Mouse (Mus musculus): ENCODE data around the gene Tmem178. TPM values are rescaled to one million over a fixed set of nuclear protein-coding genes. Genes with fewer than 3 reads are reported as not detected.

Tmem178 gene
- polyA plus RNA-seq, 1 experiment from 2014 or later: 23.1 TPM

GRCm38 (mm10) chr17:80981721-80982411 lies 37.4 kb downstream of the Tmem178 start:
- H3K9ac ChIP-seq (replicated peaks; ENCODE audit: low read depth): no peak overlapping the region
- H3K27ac ChIP-seq (ENCODE audit: low read length): no peak overlapping the region; the same call in 1 of the 2 replicates
- H3K36me3 ChIP-seq (ENCODE audit: insufficient read depth, low read length): no peaks in the 10 kb centered on the region
- no peak overlapping the region for H3K4me2 ChIP-seq (replicated peaks; ENCODE audit: low read depth, low read length)
- ATAC-seq (peak; percentile 53), DNase-seq (ENCODE audit: low spot score) (peak; percentile 27)
- H3K27me3 ChIP-seq (replicated peaks; ENCODE audit: insufficient read depth, low read length): no peaks in the 10 kb centered on the region
- no peaks in the 10 kb centered on the region for H3K9me3 ChIP-seq (ENCODE audit: low read length)
- 56% methylated on average over 12 of the region's 12 CpGs for WGBS
- TF ChIP-seq CTCF (IDR thresholded peaks at IDR 0.05): no peak
- no peak for TF ChIP-seq EP300 (IDR thresholded peaks at IDR 0.05)
- no peak overlapping the region for H3K4me3 ChIP-seq (ENCODE audit: low read depth, low read length)
- peaks cover 8% of the 10 kb centered on the region; the same call in 1 of the 2 replicates for H3K4me1 ChIP-seq (ENCODE audit: insufficient read depth, low read depth, low read length)

DNA sequence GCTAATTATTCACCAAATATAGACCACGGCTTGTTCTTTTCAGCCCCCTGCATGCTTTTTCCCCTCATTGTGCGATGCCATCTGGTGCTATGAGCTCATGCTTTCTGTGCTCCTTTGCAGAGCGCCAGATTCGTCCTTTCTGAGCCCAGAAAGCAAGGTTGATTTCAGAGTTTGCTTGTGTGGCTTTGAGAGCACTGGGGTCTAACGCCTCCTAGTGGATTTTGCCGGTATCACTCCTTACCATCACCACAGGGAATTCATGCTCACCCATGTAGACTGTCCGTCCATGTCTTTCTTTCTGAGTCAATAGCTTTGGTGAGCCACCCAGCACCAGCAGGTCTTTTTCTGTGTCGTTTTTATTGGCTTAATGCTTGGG lies 38.0 kb downstream of the Tmem178 start:
- Histone ChIP-seq H3K27me3 (replicated peaks; ENCODE audit: insufficient read depth, low read length) (no peaks in the 10 kb centered on the region), H3K4me2 (replicated peaks; ENCODE audit: low read depth, low read length) (no peak overlapping the region), H3K9ac (replicated peaks; ENCODE audit: low read depth) (no peak overlapping the region), H3K27ac (ENCODE audit: low read length) (no peak overlapping the region), H3K4me1 (ENCODE audit: insufficient read depth, low read depth, low read length) (peaks cover 8% of the 10 kb centered on the region; the same call in 1 of the 2 replicates), H3K4me3 (ENCODE audit: low read depth, low read length) (no peak overlapping the region), H3K9me3 (ENCODE audit: low read length) (no peaks in the 10 kb centered on the region), H3K36me3 (ENCODE audit: insufficient read depth, low read length) (no peaks in the 10 kb centered on the region)
- peak; percentile 81 for DNase-seq (ENCODE audit: low spot score)
- peak; percentile 41 for ATAC-seq
- 11% methylated on average over 8 of the region's 8 CpGs for WGBS
- peak; percentile 96 for TF ChIP-seq CTCF (IDR thresholded peaks at IDR 0.05)
- TF ChIP-seq EP300 (IDR thresholded peaks at IDR 0.05): no peak

- Histone ChIP-seq H3K27ac (ENCODE audit: low read length) (no peak overlapping the region), H3K27me3 (replicated peaks; ENCODE audit: insufficient read depth, low read length) (no peaks in the 10 kb centered on the region), H3K9ac (replicated peaks; ENCODE audit: low read depth) (no peak overlapping the region), H3K4me1 (ENCODE audit: insufficient read depth, low read depth, low read length) (peaks cover 8% of the 10 kb centered on the region; the same call in 1 of the 2 replicates), H3K36me3 (ENCODE audit: insufficient read depth, low read length) (no peaks in the 10 kb centered on the region), H3K9me3 (ENCODE audit: low read length) (no peaks in the 10 kb centered on the region), H3K4me3 (ENCODE audit: low read depth, low read length) (no peak overlapping the region), H3K4me2 (replicated peaks; ENCODE audit: low read depth, low read length) (no peak overlapping the region)
- ATAC-seq (no peak), DNase-seq (ENCODE audit: low spot score) (no peak)
- 81% methylated on average over 10 of the region's 10 CpGs for WGBS
- TF ChIP-seq CTCF (IDR thresholded peaks at IDR 0.05) (no peak), EP300 (IDR thresholded peaks at IDR 0.05) (no peak)
Observed at GRCm38 (mm10) chr17:80982976-80983375, 38.5 kb downstream of the Tmem178 start.

GRCm38 (mm10) chr17:80991535-80992127 lies 47.2 kb downstream of the Tmem178 start:
- H3K4me1 ChIP-seq (ENCODE audit: insufficient read depth, low read depth, low read length): no peaks in the 10 kb centered on the region
- no peak for DNase-seq (ENCODE audit: low spot score)
- WGBS: 77% methylated on average over 8 of the region's 8 CpGs
- no peaks in the 10 kb centered on the region for H3K36me3 ChIP-seq (ENCODE audit: insufficient read depth, low read length)
- ATAC-seq: no peak
- no peaks in the 10 kb centered on the region for H3K9me3 ChIP-seq (ENCODE audit: low read length)
- H3K4me2 ChIP-seq (replicated peaks; ENCODE audit: low read depth, low read length): no peak overlapping the region
- H3K9ac ChIP-seq (replicated peaks; ENCODE audit: low read depth): no peak overlapping the region
- H3K27ac ChIP-seq (ENCODE audit: low read length): no peak overlapping the region
- H3K27me3 ChIP-seq (replicated peaks; ENCODE audit: insufficient read depth, low read length): no peaks in the 10 kb centered on the region
- TF ChIP-seq EP300 (IDR thresholded peaks at IDR 0.05): no peak
- no peak for TF ChIP-seq CTCF (IDR thresholded peaks at IDR 0.05)
- no peak overlapping the region for H3K4me3 ChIP-seq (ENCODE audit: low read depth, low read length)

DNA sequence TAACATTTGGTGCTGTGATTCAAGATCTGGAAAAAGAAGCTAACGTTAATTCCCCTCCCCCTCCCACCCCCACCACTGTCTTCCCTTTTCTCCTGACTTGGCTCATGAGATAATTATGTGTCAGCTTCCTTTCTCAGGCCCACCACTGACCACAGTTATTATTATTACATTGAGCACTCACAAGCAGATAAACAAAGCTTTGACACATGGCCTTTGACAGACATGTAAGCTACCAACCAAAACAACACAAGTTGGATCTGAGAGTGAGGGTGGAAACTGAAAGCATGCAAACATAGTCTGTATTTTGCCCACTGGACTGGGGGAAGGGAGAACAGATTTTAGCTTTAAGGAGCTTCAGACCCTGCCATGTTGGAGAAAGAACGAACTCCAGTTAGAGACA lies 52.8 kb downstream of the Tmem178 start:
- TF ChIP-seq CTCF (IDR thresholded peaks at IDR 0.05) (no peak), EP300 (IDR thresholded peaks at IDR 0.05) (no peak)
- ATAC-seq: peak; percentile 92
- Histone ChIP-seq H3K9ac (replicated peaks; ENCODE audit: low read depth) (no peak overlapping the region), H3K9me3 (ENCODE audit: low read length) (no peaks in the 10 kb centered on the region), H3K4me2 (replicated peaks; ENCODE audit: low read depth, low read length) (no peak overlapping the region), H3K27me3 (replicated peaks; ENCODE audit: insufficient read depth, low read length) (no peaks in the 10 kb centered on the region), H3K4me3 (ENCODE audit: low read depth, low read length) (no peak overlapping the region), H3K36me3 (ENCODE audit: insufficient read depth, low read length) (no peaks in the 10 kb centered on the region), H3K4me1 (ENCODE audit: insufficient read depth, low read depth, low read length) (no peaks in the 10 kb centered on the region), H3K27ac (ENCODE audit: low read length) (peak overlapping the region; percentile 54; the same call in 1 of the 2 replicates)
- DNase-seq (ENCODE audit: low spot score): peak; percentile 77
- WGBS: 39% methylated on average over 2 of the region's 2 CpGs

- no peak overlapping the region for H3K27ac ChIP-seq (ENCODE audit: low read length)
Observed at GRCm38 (mm10) chr17:80998958-80999357, 54.5 kb downstream of the Tmem178 start.

More at GRCm38 (mm10) chr17:80998958-80999357, 54.5 kb downstream of the Tmem178 start:
- no peaks in the 10 kb centered on the region for H3K9me3 ChIP-seq (ENCODE audit: low read length)
- H3K4me3 ChIP-seq (ENCODE audit: low read depth, low read length): no peak overlapping the region
- ATAC-seq: no peak
- H3K4me2 ChIP-seq (replicated peaks; ENCODE audit: low read depth, low read length): no peak overlapping the region
- DNase-seq (ENCODE audit: low spot score): no peak
- 43% methylated on average over 6 of the region's 6 CpGs for WGBS
- no peaks in the 10 kb centered on the region for H3K4me1 ChIP-seq (ENCODE audit: insufficient read depth, low read depth, low read length)
- H3K27me3 ChIP-seq (replicated peaks; ENCODE audit: insufficient read depth, low read length): no peaks in the 10 kb centered on the region
- no peaks in the 10 kb centered on the region for H3K36me3 ChIP-seq (ENCODE audit: insufficient read depth, low read length)
- no peak for TF ChIP-seq EP300 (IDR thresholded peaks at IDR 0.05)
- no peak for TF ChIP-seq CTCF (IDR thresholded peaks at IDR 0.05)
- no peak overlapping the region for H3K9ac ChIP-seq (replicated peaks; ENCODE audit: low read depth)
